ENCODE assay signal across 18 mouse cellular contexts in the genomic region with DNA sequence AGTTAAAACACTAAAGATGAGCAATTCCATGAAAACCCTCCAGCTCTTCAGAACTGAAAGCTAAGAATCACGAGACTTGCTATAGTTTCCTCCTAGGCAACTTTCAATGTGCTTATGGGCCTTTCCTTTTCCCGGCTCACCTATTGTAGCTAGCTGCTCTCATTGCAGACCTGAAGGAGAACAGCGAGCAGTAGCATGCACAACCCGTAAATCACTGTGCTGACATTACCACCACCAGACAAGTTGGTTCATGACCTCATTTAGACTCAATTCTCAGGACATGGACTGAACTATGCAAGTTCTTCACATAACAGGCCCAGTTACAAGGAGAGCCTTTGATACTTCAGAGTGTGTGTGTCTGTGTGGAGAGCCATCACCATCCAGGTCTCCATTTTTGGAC.
"Had no signal": no experiment of that assay in that cellular context is flagged by ENCODE, and none has a peak within 500 bp of the region (broad histone marks: within the 10 kb centered on the region; RNA-seq: fewer than 3 reads in every experiment).

No protein-coding gene starts in this region.

- DNase-seq: retina, postnatal 1 day; right cerebral cortex, adult 18-20 months; right cerebral cortex, postnatal 14 days; right cerebral cortex, postnatal 25 days; right cerebral cortex, postnatal 4 days; spleen, adult 18-20 months; thymus, adult 18-20 months; thymus, adult 2 months; thymus, postnatal 14 days; thymus, postnatal 25 days; thymus, postnatal 36 days; thymus, postnatal 4 days had no signal

- H3K27me3 ChIP-seq: neural tube, embryonic 12.5 days; neural tube, embryonic 13.5 days; neural tube, embryonic 15.5 days; stomach, embryonic 15.5 days had no signal

- H3K4me1 ChIP-seq: neural tube, embryonic 12.5 days; neural tube, embryonic 13.5 days; neural tube, embryonic 15.5 days; stomach, embryonic 15.5 days had no signal

- H3K9me3 ChIP-seq: neural tube, embryonic 12.5 days; neural tube, embryonic 13.5 days; neural tube, embryonic 15.5 days; stomach, embryonic 15.5 days had no signal

- H3K9ac ChIP-seq: neural tube, embryonic 12.5 days; neural tube, embryonic 13.5 days; neural tube, embryonic 15.5 days; stomach, embryonic 15.5 days had no signal

- H3K27ac ChIP-seq: neural tube, embryonic 12.5 days; neural tube, embryonic 13.5 days; neural tube, embryonic 15.5 days; stomach, embryonic 15.5 days; stomach, postnatal 0 days had no signal

- H3K4me2 ChIP-seq: neural tube, embryonic 12.5 days; neural tube, embryonic 13.5 days; neural tube, embryonic 15.5 days; stomach, embryonic 15.5 days had no signal

- H3K36me3 ChIP-seq: neural tube, embryonic 12.5 days; neural tube, embryonic 13.5 days; neural tube, embryonic 15.5 days; stomach, embryonic 15.5 days had no signal

- H3K4me3 ChIP-seq: myocyte; neural tube, embryonic 12.5 days; neural tube, embryonic 13.5 days; neural tube, embryonic 15.5 days; stomach, embryonic 15.5 days had no signal
